Mouse (Mus musculus) MN1 (cell line): ENCODE measurements around the gene Olfr1107.

Experiments
- DNase-seq: peaks from one replicate; pipeline ENCODE4 v3.0.0-alpha.2; 2016; ENCODE audit warnings: low spot score

Olfr1107 gene

GRCm38 (mm10) chr2:87075717-87076116, at the start of gene Olfr1107:
Olfr1107 (minus strand) TSS chr2:87075817.
- no peak for DNase-seq

GRCm38 (mm10) chr2:87114467-87114866, 38.9 kb upstream of the Olfr1107 start, which contains the start of gene Olfr259:
Olfr259 (minus strand) TSS chr2:87114567.
- no peak for DNase-seq

- DNase-seq = no peak
Observed at GRCm38 (mm10) chr2:87095908-87096307, 20.3 kb upstream of the Olfr1107 start, which contains the start of gene Olfr1109. Olfr1109 (minus strand) TSS chr2:87096008.

GRCm38 (mm10) chr2:87052173-87052572, 23.4 kb downstream of the Olfr1107 start, which contains the start of gene Olfr1106:
Olfr1106 (minus strand) TSS chr2:87052273.
- no peak for DNase-seq

GRCm38 (mm10) chr2:87036431-87036830, 39.2 kb downstream of the Olfr1107 start, which contains the start of gene Olfr1105:
Olfr1105 (minus strand) TSS chr2:87036531.
- DNase-seq = no peak

- DNase-seq = no peak
Observed at GRCm38 (mm10) chr2:87026980-87027379, 48.6 kb downstream of the Olfr1107 start, which contains the start of gene Olfr1104. Olfr1104 (minus strand) TSS chr2:87027080.
